Mouse (Mus musculus): ENCODE data around the gene Rhbdd3. TPM values are rescaled to one million over a fixed set of nuclear protein-coding genes. Genes with fewer than 3 reads are reported as not detected.

Rhbdd3 gene
- total and polyA plus RNA-seq, 3 experiments, result 35.9 to 55.7 TPM; not detected in 1

DNA sequence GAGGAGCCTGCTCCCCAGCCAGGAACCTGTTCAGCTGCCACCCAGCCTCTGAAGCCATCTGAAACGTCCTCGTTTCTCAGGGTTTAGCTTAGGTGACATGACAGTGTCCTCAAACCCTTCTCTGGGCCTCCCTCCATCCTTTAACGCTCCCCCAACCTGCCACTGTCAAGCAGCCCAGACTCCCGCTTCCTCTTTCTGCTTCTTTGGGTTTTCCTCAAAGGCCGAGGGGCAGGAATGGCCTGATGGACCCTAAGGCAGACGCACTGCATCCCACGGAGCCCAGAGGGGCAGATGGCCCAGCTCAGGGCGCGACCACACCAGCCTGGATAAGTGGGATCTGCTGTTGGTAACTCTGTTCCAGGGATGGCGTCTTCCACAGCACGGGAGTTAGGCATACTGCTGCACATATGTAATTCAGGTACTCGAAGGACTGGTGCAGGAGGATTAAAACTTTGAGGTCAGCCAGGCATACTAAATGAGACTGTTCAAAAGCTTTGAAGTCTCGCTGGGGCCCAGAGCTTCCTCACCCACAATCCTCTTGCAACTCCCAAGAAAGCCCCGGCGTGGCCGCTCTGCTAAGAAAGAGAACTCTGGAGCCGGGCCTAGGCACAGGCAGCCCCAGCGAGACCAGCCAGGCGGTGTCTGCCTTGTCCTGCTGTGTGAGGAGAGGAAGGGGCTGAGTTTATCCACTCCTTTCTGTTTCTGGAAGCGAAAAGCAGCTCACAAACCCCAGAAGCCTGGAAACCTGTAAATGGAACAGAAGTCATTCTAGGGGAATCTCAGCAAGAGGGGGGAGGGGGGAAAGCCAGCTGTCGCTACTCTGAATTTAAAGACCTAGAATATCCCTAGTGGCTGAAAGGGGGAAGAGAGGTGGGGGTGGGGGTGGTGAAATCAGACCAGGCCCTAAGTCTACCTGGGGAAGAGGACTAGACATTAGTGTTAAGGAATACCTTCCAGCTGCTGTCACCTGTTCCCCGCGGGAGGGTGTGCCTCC, 42.5 kb upstream of the Rhbdd3 start:
- no peaks in the 10 kb centered on the region; a peak in 1 of 4 replicates for H3K36me3 ChIP-seq (ENCODE audit: control insufficient read depth in 1 of 2, insufficient read depth in 2 of 2, low read length in 2 of 2)
- peaks cover 9 to 14% of the 10 kb centered on the region in 2 experiments for H3K27me3 ChIP-seq (ENCODE audit: control insufficient read depth in 1 of 2, insufficient read depth in 2 of 2, low read length in 2 of 2)
- no peak for DNase-seq (ENCODE audit: low read depth, low spot score)
- H3K27ac ChIP-seq (ENCODE audit: control insufficient read depth, low read depth, low read length), result no peak overlapping the region
- H3K9me3 ChIP-seq (replicated peaks; ENCODE audit: insufficient read depth, low read length), result no peaks in the 10 kb centered on the region
- H3K79me2 ChIP-seq (ENCODE audit: control insufficient read depth, insufficient read depth, low read length, poor library complexity), result no peaks in the 10 kb centered on the region
- TF ChIP-seq MYC (IDR thresholded peaks at IDR 0.05; ENCODE audit: low read depth, low read length) (no peak), POLR2AphosphoS2 (IDR thresholded peaks at IDR 0.05; ENCODE audit: low read length) (no peak), ETS1 (IDR thresholded peaks at IDR 0.05; ENCODE audit: low read depth, low read length) (no peak), MXI1 (IDR thresholded peaks at IDR 0.05; ENCODE audit: low read depth, low read length) (no peak), GATA1 (IDR thresholded peaks at IDR 0.05; ENCODE audit: low read depth, low read length) (no peak), USF2 (IDR thresholded peaks at IDR 0.05; ENCODE audit: borderline replicate concordance in 1 of 2, insufficient read depth in 1 of 2, low read depth in 1 of 2, low read length in 2 of 2) (no peak), BHLHE40 (IDR thresholded peaks at IDR 0.05; ENCODE audit: borderline replicate concordance, low read depth, low read length) (no peak), CTCF (IDR thresholded peaks at IDR 0.05 in 2 of 3, conservative IDR thresholded peaks at IDR 0.05 in 1 of 3; ENCODE audit: control insufficient read depth in 1 of 3, insufficient read depth in 1 of 3, low read depth in 2 of 3, low read length in 3 of 3, poor library complexity in 1 of 3, severe bottlenecking in 1 of 3) (no peak), POLR2A (IDR thresholded peaks at IDR 0.05; ENCODE audit: control insufficient read depth in 1 of 2, insufficient read depth in 1 of 2, low read depth in 1 of 2, low read length in 2 of 2, poor library complexity in 1 of 2) (no peak), CHD2 (IDR thresholded peaks at IDR 0.05; ENCODE audit: low read length) (no peak), MAZ (IDR thresholded peaks at IDR 0.05; ENCODE audit: low read depth, low read length) (no peak), MAX (IDR thresholded peaks at IDR 0.05; ENCODE audit: low read length) (no peak)
- no peak overlapping the region for H3K9ac ChIP-seq (ENCODE audit: control insufficient read depth, low read depth, low read length, poor library complexity, severe bottlenecking)
- H3K4me1 ChIP-seq (ENCODE audit: control insufficient read depth in 1 of 2, insufficient read depth in 2 of 2, low read length in 2 of 2), result peaks cover 0 to 4% of the 10 kb centered on the region in 2 experiments; a peak in 1 of 4 replicates
- no peak overlapping the region for H3K4me3 ChIP-seq (ENCODE audit: control insufficient read depth in 1 of 2, insufficient read depth in 1 of 2, low read depth in 2 of 2, low read length in 2 of 2)

DNA sequence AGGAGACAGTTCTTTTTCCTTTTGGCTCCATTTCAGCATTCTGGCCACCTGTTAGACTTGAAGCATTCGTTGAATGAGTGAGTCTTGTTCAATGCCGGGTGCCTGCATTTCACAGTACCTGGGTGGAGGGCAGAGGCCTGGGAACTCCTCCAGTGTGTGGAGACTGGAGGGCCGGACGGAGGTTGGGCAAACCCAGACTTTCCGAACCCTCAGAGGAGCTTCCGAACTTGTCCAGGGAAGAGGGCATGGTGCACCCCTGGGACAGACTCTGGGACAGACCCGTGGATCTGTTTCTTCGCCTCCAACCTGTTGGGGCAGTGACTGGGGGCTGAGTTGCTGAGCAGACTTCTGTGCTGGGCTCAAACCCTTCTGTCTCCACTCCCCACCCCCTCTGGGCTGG, 41.7 kb upstream of the Rhbdd3 start:
- Histone ChIP-seq H3K4me1 (ENCODE audit: control insufficient read depth in 1 of 2, insufficient read depth in 2 of 2, low read length in 2 of 2) (peaks cover 0 to 4% of the 10 kb centered on the region in 2 experiments; a peak in 1 of 4 replicates), H3K9me3 (replicated peaks; ENCODE audit: insufficient read depth, low read length) (no peaks in the 10 kb centered on the region), H3K4me3 (ENCODE audit: control insufficient read depth in 1 of 2, insufficient read depth in 1 of 2, low read depth in 2 of 2, low read length in 2 of 2) (no peak overlapping the region), H3K27ac (ENCODE audit: control insufficient read depth, low read depth, low read length) (no peak overlapping the region), H3K27me3 (ENCODE audit: control insufficient read depth in 1 of 2, insufficient read depth in 2 of 2, low read length in 2 of 2) (peaks cover 9 to 14% of the 10 kb centered on the region in 2 experiments), H3K36me3 (ENCODE audit: control insufficient read depth in 1 of 2, insufficient read depth in 2 of 2, low read length in 2 of 2) (no peaks in the 10 kb centered on the region; a peak in 1 of 4 replicates), H3K79me2 (ENCODE audit: control insufficient read depth, insufficient read depth, low read length, poor library complexity) (no peaks in the 10 kb centered on the region), H3K9ac (ENCODE audit: control insufficient read depth, low read depth, low read length, poor library complexity, severe bottlenecking) (no peak overlapping the region)
- TF ChIP-seq ELF1 (IDR thresholded peaks at IDR 0.05; ENCODE audit: low read depth, low read length), result no peak
- DNase-seq (ENCODE audit: low read depth, low spot score), result no peak

- DNase-seq (ENCODE audit: low read depth, low spot score), result no peak
- peaks cover 0 to 4% of the 10 kb centered on the region in 2 experiments; a peak in 1 of 4 replicates for H3K4me1 ChIP-seq (ENCODE audit: control insufficient read depth in 1 of 2, insufficient read depth in 2 of 2, low read length in 2 of 2)
- H3K9ac ChIP-seq (ENCODE audit: control insufficient read depth, low read depth, low read length, poor library complexity, severe bottlenecking), result no peak overlapping the region; the same call in 1 of the 2 replicates
- H3K36me3 ChIP-seq (ENCODE audit: control insufficient read depth in 1 of 2, insufficient read depth in 2 of 2, low read length in 2 of 2), result no peaks in the 10 kb centered on the region; a peak in 1 of 4 replicates
- H3K9me3 ChIP-seq (replicated peaks; ENCODE audit: insufficient read depth, low read length), result no peaks in the 10 kb centered on the region
- no peaks in the 10 kb centered on the region for H3K79me2 ChIP-seq (ENCODE audit: control insufficient read depth, insufficient read depth, low read length, poor library complexity)
- H3K4me3 ChIP-seq (ENCODE audit: control insufficient read depth in 1 of 2, insufficient read depth in 1 of 2, low read depth in 2 of 2, low read length in 2 of 2), result peak overlapping the region; percentile 54 to 64; a peak in 3 of 4 replicates
- peaks cover 9 to 14% of the 10 kb centered on the region in 2 experiments for H3K27me3 ChIP-seq (ENCODE audit: control insufficient read depth in 1 of 2, insufficient read depth in 2 of 2, low read length in 2 of 2)
- H3K27ac ChIP-seq (ENCODE audit: control insufficient read depth, low read depth, low read length), result no peak overlapping the region
- TF ChIP-seq ZKSCAN1 (IDR thresholded peaks at IDR 0.05; ENCODE audit: low read depth, low read length) (no peak), HCFC1 (IDR thresholded peaks at IDR 0.05; ENCODE audit: low read depth, low read length) (no peak), ZMIZ1 (IDR thresholded peaks at IDR 0.05; ENCODE audit: low read depth, low read length) (0 out of 2 replicates have a peak, but pooled peaks have one; percentile 8), RAD21 (IDR thresholded peaks at IDR 0.05; ENCODE audit: low read depth, low read length) (no peak)
These were observed 41.2 kb upstream of the Rhbdd3 start for GRCm38 (mm10) chr11:5057541-5057855.
